Mouse (Mus musculus) midbrain, embryonic 11.5 days (tissue): Measurements from ENCODE around the gene Cubn. TPM values are rescaled to one million over a fixed set of nuclear protein-coding genes. Genes with fewer than 3 reads are reported as not detected.
A peak's percentile ranks its signal among the peaks of the same experiment; 100 is the strongest.

ENCODE experiments used
- ATAC-seq: fragments of 200-750 bp; cut with Nextera tagmentation; 2 replicates; pipeline ENCODE4 v1.8.0; 2017; ENCODE audit warnings: moderate TSS enrichment, moderate library complexity; ENCODE audit not compliant: low FRiP score
- DNase-seq: peaks from one replicate; pipeline ENCODE4 v3.0.0; 2015; ENCODE audit warnings: low spot score; ENCODE audit errors: missing footprints
- H3K27ac ChIP-seq: fragments of 300-500 bp; sonication (generic); 2 replicates; pipeline ENCODE4 v1.5.1; 2014; ENCODE audit warnings: low read depth, low read length
- H3K27me3 ChIP-seq: fragments of 300-500 bp; sonication (generic); 2 replicates; pipeline ENCODE4 v1.6.1; 2014; ENCODE audit warnings: mild to moderate bottlenecking, low read length, moderate library complexity, mixed read lengths; ENCODE audit not compliant: control insufficient read depth, insufficient read depth
- H3K36me3 ChIP-seq: fragments of 300-500 bp; sonication (generic); 2 replicates; pipeline ENCODE4 v1.6.1; 2014; ENCODE audit warnings: mild to moderate bottlenecking, low read length, moderate library complexity, mixed read lengths; ENCODE audit not compliant: control insufficient read depth, insufficient read depth
- H3K4me1 ChIP-seq: fragments of 300-500 bp; sonication (generic); 2 replicates; pipeline ENCODE4 v1.6.1; 2014; ENCODE audit warnings: low read length; ENCODE audit not compliant: control insufficient read depth, insufficient read depth
- H3K4me2 ChIP-seq: fragments of 300-500 bp; sonication (generic); 2 replicates; pipeline ENCODE4 v1.6.1; 2014; ENCODE audit warnings: mild to moderate bottlenecking, moderate library complexity
- H3K4me3 ChIP-seq: fragments of 300-500 bp; sonication (generic); 2 replicates; pipeline ENCODE4 v1.5.1; 2014; ENCODE audit warnings: low read depth, low read length
- H3K9ac ChIP-seq: fragments of 300-500 bp; sonication (generic); 2 replicates; pipeline ENCODE4 v1.6.1; 2014; ENCODE audit warnings: low read length
- H3K9me3 ChIP-seq: fragments of 300-500 bp; sonication (generic); 2 replicates; pipeline ENCODE4 v1.6.1; 2016; ENCODE audit warnings: low read length; ENCODE audit not compliant: control insufficient read depth
- WGBS: fragments of 180-500 bp; shearing (Covaris S2); extraction: QIAGEN DNeasy Blood & Tissue Kit; methylation state at CpG from one replicate; pipeline ENCODE4 v1.1.7; 2014; 5-methylcytosine and 5-hydroxymethylcytosine counted together
- polyA plus RNA-seq: library from polyadenylated mRNA; unstranded; fragments of >200 nt; fragmentation: Nextera tagmentation; extraction: Ambion mirVana; gene quantifications from 2 replicates; pipeline ENCODE4 v1.2.1, GENCODE M21; 2014

The Cubn gene
- polyA plus RNA-seq, 1 experiment from 2014 or later: 0.78 TPM

- no peaks in the 10 kb centered on the region for H3K9me3 ChIP-seq
- no peak overlapping the region for H3K9ac ChIP-seq
- H3K4me1 ChIP-seq: no peaks in the 10 kb centered on the region
- no peak overlapping the region for H3K4me3 ChIP-seq
- no peaks in the 10 kb centered on the region for H3K36me3 ChIP-seq
- no peak for DNase-seq
- H3K27ac ChIP-seq: no peak overlapping the region
- H3K27me3 ChIP-seq: no peaks in the 10 kb centered on the region
- no peak overlapping the region for H3K4me2 ChIP-seq
- ATAC-seq: peak; percentile 89
- whole genome bisulfite sequencing: 44% methylated on average over 3 of the region's 3 CpGs
Observed at GRCm38 (mm10) chr2:13299031-13299430, 192.6 kb downstream of the Cubn start.

- no peak overlapping the region for H3K4me2 ChIP-seq
- no peaks in the 10 kb centered on the region for H3K9me3 ChIP-seq
- no peaks in the 10 kb centered on the region for H3K4me1 ChIP-seq
- H3K27me3 ChIP-seq: no peaks in the 10 kb centered on the region
- H3K27ac ChIP-seq: no peak overlapping the region
- H3K36me3 ChIP-seq: no peaks in the 10 kb centered on the region
- WGBS: 54% methylated on average over 5 of the region's 5 CpGs
- DNase-seq (no peak), ATAC-seq (no peak)
- H3K4me3 ChIP-seq: no peak overlapping the region
- H3K9ac ChIP-seq: peak overlapping the region; percentile 20; the same call in 1 of the 2 replicates
Observed at GRCm38 (mm10) chr2:13297733-13298132, 193.9 kb downstream of the Cubn start.

- no peaks in the 10 kb centered on the region for H3K27me3 ChIP-seq
- no peak overlapping the region for H3K4me3 ChIP-seq
- no peaks in the 10 kb centered on the region for H3K4me1 ChIP-seq
- WGBS: 4% methylated on average over 1 of the region's 1 CpGs
- H3K36me3 ChIP-seq: no peaks in the 10 kb centered on the region
- DNase-seq: peak; percentile 95
- H3K4me2 ChIP-seq: no peak overlapping the region
- peak; percentile 57 for ATAC-seq
- no peaks in the 10 kb centered on the region for H3K9me3 ChIP-seq
- no peak overlapping the region for H3K9ac ChIP-seq
- no peak overlapping the region for H3K27ac ChIP-seq
Observed at GRCm38 (mm10) chr2:13290661-13291060, 201.0 kb downstream of the Cubn start.

GRCm38 (mm10) chr2:13290070-13290469 is 201.5 kb downstream of the Cubn start:
- H3K27me3 ChIP-seq: no peaks in the 10 kb centered on the region
- 77% methylated on average over 3 of the region's 3 CpGs for WGBS
- no peak overlapping the region for H3K27ac ChIP-seq
- DNase-seq (peak; percentile 90), ATAC-seq (no peak)
- H3K9ac ChIP-seq: no peak overlapping the region
- no peaks in the 10 kb centered on the region for H3K9me3 ChIP-seq
- no peak overlapping the region for H3K4me2 ChIP-seq
- H3K4me3 ChIP-seq: no peak overlapping the region
- no peaks in the 10 kb centered on the region for H3K4me1 ChIP-seq
- no peaks in the 10 kb centered on the region for H3K36me3 ChIP-seq

- Histone ChIP-seq H3K27ac (no peak overlapping the region), H3K4me1 (no peaks in the 10 kb centered on the region), H3K4me3 (no peak overlapping the region), H3K9me3 (no peaks in the 10 kb centered on the region), H3K27me3 (no peaks in the 10 kb centered on the region), H3K36me3 (no peaks in the 10 kb centered on the region), H3K9ac (no peak overlapping the region), H3K4me2 (no peak overlapping the region)
- 57% methylated on average over 10 of the region's 10 CpGs for WGBS
- DNase-seq (peak; percentile 89), ATAC-seq (peak; percentile 57)
Observed at GRCm38 (mm10) chr2:13278114-13278862, 213.3 kb downstream of the Cubn start.

- peaks cover under 1% of the 10 kb centered on the region; the same call in 1 of the 2 replicates for H3K4me1 ChIP-seq
- H3K9me3 ChIP-seq: no peaks in the 10 kb centered on the region
- H3K4me2 ChIP-seq: no peak overlapping the region
- no peak overlapping the region for H3K4me3 ChIP-seq
- 52% methylated on average over 7 of the region's 7 CpGs for WGBS
- H3K27me3 ChIP-seq: no peaks in the 10 kb centered on the region
- ATAC-seq (no peak), DNase-seq (peak; percentile 90)
- no peak overlapping the region for H3K9ac ChIP-seq
- no peaks in the 10 kb centered on the region for H3K36me3 ChIP-seq
- no peak overlapping the region for H3K27ac ChIP-seq
Observed at GRCm38 (mm10) chr2:13275874-13276273, 215.7 kb downstream of the Cubn start.

- Histone ChIP-seq H3K4me1 (peaks cover 4% of the 10 kb centered on the region; the same call in 1 of the 2 replicates), H3K4me2 (peak within 1 kb of the TSS; percentile 49), H3K9me3 (no peaks in the 10 kb centered on the region), H3K27me3 (no peaks in the 10 kb centered on the region), H3K9ac (peak within 1 kb of the TSS; percentile 44), H3K27ac (no peak within 1 kb of the TSS), H3K4me3 (peak within 1 kb of the TSS; percentile 42), H3K36me3 (no peaks in the 10 kb centered on the region)
- under 1% methylated on average over 37 of the region's 37 CpGs for WGBS
- DNase-seq: peak; percentile 99
- ATAC-seq: peak; percentile 98
Observed at GRCm38 (mm10) chr2:13271165-13271957, 220.3 kb downstream of the Cubn start, which contains the start of gene Rsu1. TSS of gene Rsu1 (minus strand) at chr2:13271415.

GRCm38 (mm10) chr2:13270736-13271135 is 220.9 kb downstream of the Cubn start:
- H3K9me3 ChIP-seq: no peaks in the 10 kb centered on the region
- no peaks in the 10 kb centered on the region for H3K36me3 ChIP-seq
- WGBS: 52% methylated on average over 8 of the region's 8 CpGs
- DNase-seq: no peak
- H3K9ac ChIP-seq: peak overlapping the region; percentile 41
- no peak overlapping the region for H3K27ac ChIP-seq
- H3K4me1 ChIP-seq: peaks cover 4% of the 10 kb centered on the region; the same call in 1 of the 2 replicates
- ATAC-seq: no peak
- H3K4me3 ChIP-seq: peak overlapping the region; percentile 42
- peak overlapping the region; percentile 49 for H3K4me2 ChIP-seq
- H3K27me3 ChIP-seq: no peaks in the 10 kb centered on the region
